Mouse (Mus musculus) frontal cortex, postnatal 25 days (tissue): ENCODE results near the gene Lmln.
"Not testable (repeated sequence)": the region's sequence is repeated elsewhere in the genome, so short reads cannot be mapped to it uniquely, and the experiment has no call there.

Experiments used
- DNase-seq, 2 experiments: peaks; one replicate each; pipeline ENCODE4 v3.0.0; 2022; ENCODE audit warnings: low spot score in 2 of 2

The Lmln gene

GRCm38 (mm10) chr16:33135167-33135566 is 72.8 kb downstream of the Lmln start:
- DNase-seq, result no peak

- DNase-seq, result not testable (repeated sequence)
Measured at GRCm38 (mm10) chr16:33139061-33139460, 76.7 kb downstream of the Lmln start.

GRCm38 (mm10) chr16:33141758-33142280 is 79.5 kb downstream of the Lmln start:
- DNase-seq, result no peak

GRCm38 (mm10) chr16:33143452-33143851 is 81.1 kb downstream of the Lmln start:
- no peak for DNase-seq

- DNase-seq, result no peak
Measured at GRCm38 (mm10) chr16:33146185-33146584, 83.9 kb downstream of the Lmln start.

- DNase-seq, result no peak
Measured at GRCm38 (mm10) chr16:33148135-33148534, 85.8 kb downstream of the Lmln start.

- DNase-seq, result not testable (repeated sequence)
Measured at GRCm38 (mm10) chr16:33150875-33151274, 88.6 kb downstream of the Lmln start.

- peak; percentile 15 to 19 for DNase-seq
Measured at GRCm38 (mm10) chr16:33151558-33151957, 89.2 kb downstream of the Lmln start.

GRCm38 (mm10) chr16:33154992-33155391 is 92.7 kb downstream of the Lmln start:
- no peak for DNase-seq

GRCm38 (mm10) chr16:33158006-33158405 is 95.7 kb downstream of the Lmln start:
- no peak for DNase-seq

GRCm38 (mm10) chr16:33158590-33159071 is 96.3 kb downstream of the Lmln start:
- DNase-seq, result no peak

- no peak for DNase-seq
Measured at GRCm38 (mm10) chr16:33159363-33159762, 97.0 kb downstream of the Lmln start.

GRCm38 (mm10) chr16:33163330-33164090 is 101.2 kb downstream of the Lmln start:
- no peak for DNase-seq

- DNase-seq, result not testable (repeated sequence)
Measured at GRCm38 (mm10) chr16:33166284-33166683, 104.0 kb downstream of the Lmln start.

- no peak for DNase-seq
Measured at GRCm38 (mm10) chr16:33167537-33167936, 105.2 kb downstream of the Lmln start.

GRCm38 (mm10) chr16:33169471-33170034 is 107.2 kb downstream of the Lmln start:
- DNase-seq, result no peak

- DNase-seq, result no peak
Measured at GRCm38 (mm10) chr16:33170716-33171587, 108.6 kb downstream of the Lmln start.

- DNase-seq, result no peak
Measured at GRCm38 (mm10) chr16:33171800-33172199, 109.5 kb downstream of the Lmln start.

GRCm38 (mm10) chr16:33173151-33173550 is 110.8 kb downstream of the Lmln start:
- DNase-seq, result no peak

GRCm38 (mm10) chr16:33174695-33175094 is 112.4 kb downstream of the Lmln start:
- no peak for DNase-seq

- not testable (repeated sequence) for DNase-seq
Measured at GRCm38 (mm10) chr16:33176831-33177230, 114.5 kb downstream of the Lmln start.
